ENCODE assay signal across 10 mouse cellular contexts in genomic region chr10:117130037-117130436, GRCm38 (mm10). TPM values are rescaled to one million over a fixed set of nuclear protein-coding genes. Genes with fewer than 3 reads are reported as not detected.
DNase-seq lines count a peak whose midpoint lies in the region; ATAC-seq lines count a peak whose summit lies in the region.
"Had no signal": no experiment of that assay in that cellular context is flagged by ENCODE, and none has a peak within 500 bp of the region (broad histone marks: within the 10 kb centered on the region; RNA-seq: fewer than 3 reads in every experiment).

No protein-coding gene starts in this region.

- DNase-seq in cerebellum, adult 11-12 months: peak; percentile 49
- DNase-seq in cerebellum, adult 11 months: no peak
- peak; percentile 69 for DNase-seq in 3T3-L1 (ENCODE audit: low read depth, low spot score)
- DNase-seq in cerebellum, postnatal 10 days: peak; percentile 32 to 45
- peak; percentile 73 to 78 for DNase-seq in kidney, postnatal 36 days
- no peak for DNase-seq in right cerebral cortex, postnatal 14 days
- DNase-seq in frontal cortex, postnatal 14 days (ENCODE audit: low spot score in 2 of 2): no peak
- DNase-seq: thymus, postnatal 4 days had no signal

- no peak for ATAC-seq in erythroblast, adult 5-6 weeks (replicated peaks; ENCODE audit: low FRiP score, poor library complexity, severe bottlenecking)
- ATAC-seq: midbrain, embryonic 13.5 days had no signal

RNA-seq across cellular contexts. Expression of gene Frs2, which starts 18.3 kb away (rescaled TPM):
- 23.4 and 34.3 TPM in 2 replicates for total RNA-seq in erythroblast, adult 5-6 weeks (2015; ENCODE audit: low replicate concordance)
- total RNA-seq in erythroblast, adult 5-6 weeks (2017; ENCODE audit: low replicate concordance): 24.2 and 34.2 TPM in 2 replicates

Comparison
In these comparisons a context has a peak if more than half of its experiments do, and no peak if none do; other contexts are left out.
1. DNase-seq: peak in cerebellum, adult 11-12 months (single experiment), 3T3-L1 (single experiment), cerebellum, postnatal 10 days (2 of 2) and kidney, postnatal 36 days (2 of 2); none in cerebellum, adult 11 months (single experiment), right cerebral cortex, postnatal 14 days (single experiment) and frontal cortex, postnatal 14 days (0 of 2).